Mouse (Mus musculus) kidney, postnatal 25 days (tissue): Measurements from ENCODE around the gene Bcl2l2.

Experiments used
- DNase-seq, 2 experiments: peaks; one replicate each; pipeline ENCODE4 v3.0.0; 2021; ENCODE audit warnings: mixed read lengths in 2 of 2

Gene Bcl2l2

GRCm38 (mm10) chr14:54883154-54884021 is at the start of gene Bcl2l2, which contains the start of gene Gm20521:
Gene Bcl2l2 (plus strand): TSS chr14:54883377.
Gene Gm20521 (plus strand): TSS chr14:54883441.
- DNase-seq = peak; percentile 93 to 95

- DNase-seq = peak in 1 of 2 experiments; percentile 13
These were observed 39.7 kb upstream of the Bcl2l2 start for GRCm38 (mm10) chr14:54843461-54843860.

- DNase-seq = no peak
These were observed 27.5 kb upstream of the Bcl2l2 start for GRCm38 (mm10) chr14:54855726-54856125.

- DNase-seq = no peak
These were observed 26.5 kb upstream of the Bcl2l2 start for GRCm38 (mm10) chr14:54856703-54857102.

- DNase-seq = no peak
These were observed 25.3 kb upstream of the Bcl2l2 start for GRCm38 (mm10) chr14:54857891-54858290.

- DNase-seq = peak; percentile 65 to 86
These were observed 22.7 kb upstream of the Bcl2l2 start for GRCm38 (mm10) chr14:54860511-54860910.

GRCm38 (mm10) chr14:54863501-54864312 is 19.5 kb upstream of the Bcl2l2 start:
- DNase-seq = peak; percentile 96 to 98

- no peak for DNase-seq
These were observed 18.7 kb upstream of the Bcl2l2 start for GRCm38 (mm10) chr14:54864313-54865036.

GRCm38 (mm10) chr14:54865626-54866025 is 17.6 kb upstream of the Bcl2l2 start:
- DNase-seq = no peak

GRCm38 (mm10) chr14:54866268-54866667 is 16.9 kb upstream of the Bcl2l2 start:
- no peak for DNase-seq

GRCm38 (mm10) chr14:54866936-54867335 is 16.2 kb upstream of the Bcl2l2 start:
- peak in 1 of 2 experiments; percentile 30 for DNase-seq

GRCm38 (mm10) chr14:54868026-54868425 is 15.2 kb upstream of the Bcl2l2 start:
- no peak for DNase-seq

GRCm38 (mm10) chr14:54870861-54871260 is 12.3 kb upstream of the Bcl2l2 start, which contains the start of gene Homez:
Gene Homez (minus strand): TSS chr14:54870961.
- DNase-seq = no peak

- no peak for DNase-seq
These were observed 9.0 kb upstream of the Bcl2l2 start for GRCm38 (mm10) chr14:54874165-54874564.

GRCm38 (mm10) chr14:54875844-54876538 is 7.2 kb upstream of the Bcl2l2 start:
- peak; percentile 43 to 59 for DNase-seq

- peak; percentile 88 to 96 for DNase-seq
These were observed 6.6 kb upstream of the Bcl2l2 start for GRCm38 (mm10) chr14:54876539-54877047.

GRCm38 (mm10) chr14:54877048-54877715 is 6.0 kb upstream of the Bcl2l2 start, which contains the start of gene Ppp1r3e:
Gene Ppp1r3e (minus strand): TSS chr14:54877550.
- DNase-seq = peak; percentile 74 to 89

GRCm38 (mm10) chr14:54884022-54884712 is 990 bp downstream of the Bcl2l2 start:
- peak in 1 of 2 experiments; percentile 56 for DNase-seq

- DNase-seq = peak in 1 of 2 experiments; percentile 28
These were observed 2.1 kb downstream of the Bcl2l2 start for GRCm38 (mm10) chr14:54885309-54885708.

GRCm38 (mm10) chr14:54892200-54892599 is 9.0 kb downstream of the Bcl2l2 start, which contains the start of gene Pabpn1:
Gene Pabpn1 (plus strand): TSS chr14:54892500.
- no peak for DNase-seq
